Mouse (Mus musculus) adrenal gland, adult 18-20 months (tissue): ENCODE measurements at regions not wholly inside any gene's neighbourhood (a gene's known extent, or its start where the extent isn't known, plus 50 kb on each side); places are given as distances from the start of the nearest gene placed in this dataset.
"Not testable (repeated sequence)": the region's sequence is repeated elsewhere in the genome, so short reads cannot be mapped to it uniquely, and the experiment has no call there.

ENCODE experiments used
- DNase-seq, 2 experiments: peaks; one replicate each; pipeline ENCODE4 v3.0.0; 2021 to 2022; ENCODE audit warnings: low spot score in 2 of 2

GRCm38 (mm10) chr4:31205332-31205970 lies 758.4 kb upstream of the Map3k7 start:
- DNase-seq = no peak

- no peak for DNase-seq
These were observed 738.2 kb upstream of the Map3k7 start for GRCm38 (mm10) chr4:31225741-31226140.

GRCm38 (mm10) chr4:31268825-31269495 lies 694.9 kb upstream of the Map3k7 start:
- DNase-seq = no peak

GRCm38 (mm10) chr4:31274131-31274530 lies 689.8 kb upstream of the Map3k7 start:
- DNase-seq = no peak

- no peak for DNase-seq
These were observed 673.5 kb upstream of the Map3k7 start for GRCm38 (mm10) chr4:31290301-31290975.

- no peak for DNase-seq
These were observed 670.1 kb upstream of the Map3k7 start for GRCm38 (mm10) chr4:31293752-31294151.

- DNase-seq = no peak
These were observed 666.0 kb upstream of the Map3k7 start for GRCm38 (mm10) chr4:31297848-31298247.

- no peak for DNase-seq
These were observed 644.6 kb upstream of the Map3k7 start for GRCm38 (mm10) chr4:31319269-31319668.

- no peak for DNase-seq
These were observed 643.0 kb upstream of the Map3k7 start for GRCm38 (mm10) chr4:31320734-31321507.

- peak in 1 of 2 experiments; percentile 4 for DNase-seq
These were observed 640.1 kb upstream of the Map3k7 start for GRCm38 (mm10) chr4:31323816-31324215.

- DNase-seq = no peak
These were observed 635.1 kb upstream of the Map3k7 start for GRCm38 (mm10) chr4:31328798-31329197.

- no peak for DNase-seq
These were observed 632.8 kb upstream of the Map3k7 start for GRCm38 (mm10) chr4:31331053-31331452.

GRCm38 (mm10) chr4:31335686-31336085 lies 628.2 kb upstream of the Map3k7 start:
- DNase-seq = no peak

GRCm38 (mm10) chr4:31337980-31338379 lies 625.9 kb upstream of the Map3k7 start:
- DNase-seq = no peak

- DNase-seq = no peak
These were observed 620.3 kb upstream of the Map3k7 start for GRCm38 (mm10) chr4:31343312-31344248.

- not testable (repeated sequence) for DNase-seq
These were observed 609.9 kb upstream of the Map3k7 start for GRCm38 (mm10) chr4:31354046-31354445.

GRCm38 (mm10) chr4:31354953-31355352 lies 608.9 kb upstream of the Map3k7 start:
- DNase-seq = no peak

- no peak for DNase-seq
These were observed 597.7 kb upstream of the Map3k7 start for GRCm38 (mm10) chr4:31366172-31366571.

GRCm38 (mm10) chr4:31367031-31367430 lies 596.9 kb upstream of the Map3k7 start:
- peak in 1 of 2 experiments; percentile 3 for DNase-seq

GRCm38 (mm10) chr4:31370062-31370461 lies 593.8 kb upstream of the Map3k7 start:
- no peak for DNase-seq
